Mouse (Mus musculus) left cerebral cortex, postnatal 10 days (tissue): Measurements from ENCODE around the gene Dcaf5. TPM values are rescaled to one million over a fixed set of nuclear protein-coding genes. Genes with fewer than 3 reads are reported as not detected.

Source experiments
- DNase-seq, 2 experiments: peaks; one replicate each; pipeline ENCODE4 v3.0.0; 2021 to 2022; ENCODE audit warnings: low spot score in 2 of 2, mixed read lengths in 1 of 2; ENCODE audit errors: extremely low spot score in 1 of 2
- intact Hi-C: fragments of 180-260 bp; cut with DNase I; formaldehyde crosslinking; loops from one replicate; pipeline ENCODE4 v1.15.1; 2025
- microRNA-seq: library from miRNA; unstranded; fragments of <30 nt; microRNA quantifications from one replicate; pipeline ENCODE4 v1.2.0, GENCODE M21; 2022
- total RNA-seq, 2 experiments: library from RNA; stranded (reverse); gene quantifications; 2 replicates each; pipeline ENCODE4 v1.2.3; 2021

Gene Dcaf5
- total RNA-seq, 2 experiments from 2014 or later, result 71.3 to 72.2 TPM

GRCm38 (mm10) chr12:80311959-80312669 lies 124.3 kb downstream of the Dcaf5 start:
- intact Hi-C loops, result no loop called here
- no peak for DNase-seq

DNA sequence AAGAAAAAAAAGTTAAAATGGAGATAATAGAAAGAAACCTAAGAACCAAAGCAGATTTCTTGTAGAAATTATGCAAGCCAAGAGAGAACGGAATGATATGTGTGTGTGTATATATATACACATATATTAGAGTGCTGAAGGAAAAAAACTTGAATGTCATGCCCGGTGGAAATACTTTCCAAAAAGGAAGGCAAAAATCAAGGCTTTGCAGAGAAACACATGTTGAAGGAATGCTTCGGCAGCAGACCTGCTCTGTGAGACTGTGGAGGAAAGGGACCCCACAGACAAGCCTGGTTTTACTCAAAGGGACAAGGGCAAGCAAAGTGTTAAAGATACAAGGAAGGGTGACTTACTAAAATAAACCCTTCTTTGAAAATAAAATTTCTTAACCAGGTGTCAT lies 128.8 kb downstream of the Dcaf5 start:
- intact Hi-C loops, result no loop called here
- DNase-seq, result no peak

DNA sequence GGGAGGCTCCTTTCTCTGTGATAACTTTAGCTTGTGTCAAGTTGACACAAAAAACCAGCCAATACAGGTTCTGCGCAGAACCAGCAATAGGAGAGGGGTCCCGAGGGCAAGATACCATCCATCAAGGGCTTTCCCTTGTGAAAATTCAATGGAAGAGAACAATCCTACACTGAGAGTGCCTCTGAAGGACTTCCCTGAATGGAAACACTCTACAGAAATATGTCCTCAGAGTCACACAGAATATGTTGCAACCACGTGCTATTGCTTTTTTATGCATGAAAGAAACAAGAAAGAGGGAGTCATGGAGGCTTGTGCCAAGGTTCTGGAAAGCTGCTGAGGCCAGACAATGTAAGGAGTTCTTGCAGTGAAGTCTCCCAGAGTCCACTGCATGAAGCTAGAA lies 131.9 kb downstream of the Dcaf5 start:
- DNase-seq, result no peak

GRCm38 (mm10) chr12:80300833-80301456 lies 135.5 kb downstream of the Dcaf5 start:
- DNase-seq, result no peak
- intact Hi-C loops, result no loop called here

More for the DNA sequence above, 131.9 kb downstream of the Dcaf5 start:
- intact Hi-C loops, result no loop called here

GRCm38 (mm10) chr12:80298714-80299113 lies 137.7 kb downstream of the Dcaf5 start:
- intact Hi-C loops, result no loop called here
- DNase-seq, result no peak

- intact Hi-C loops, result no loop called here
- DNase-seq, result no peak
Observed at GRCm38 (mm10) chr12:80291895-80292435, 144.4 kb downstream of the Dcaf5 start.

GRCm38 (mm10) chr12:80290964-80291363 lies 145.4 kb downstream of the Dcaf5 start:
- peak; percentile 31 for DNase-seq
- intact Hi-C loops, result no loop called here

- intact Hi-C loops, result no loop called here
- no peak for DNase-seq
Observed at GRCm38 (mm10) chr12:80290483-80290882, 145.9 kb downstream of the Dcaf5 start.

DNA sequence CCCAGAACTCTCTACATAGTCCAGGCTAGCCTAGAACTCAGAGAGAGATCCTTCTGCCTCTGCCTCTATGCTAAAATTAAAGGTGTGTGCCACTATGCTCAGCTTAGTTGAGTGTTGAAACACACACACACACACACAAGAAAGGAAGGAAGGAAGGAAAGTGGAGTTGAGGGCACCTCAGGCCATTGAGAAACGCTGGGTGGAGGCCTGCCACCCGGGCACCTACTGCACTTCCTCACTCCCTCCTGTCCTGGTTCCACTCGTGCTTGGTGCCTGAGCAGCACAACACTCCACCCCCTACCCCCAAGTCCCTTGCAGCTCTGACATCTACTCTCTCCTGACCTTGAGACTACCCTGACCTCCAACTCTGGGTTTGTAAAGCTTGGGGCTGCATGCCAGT lies 146.7 kb downstream of the Dcaf5 start:
- no peak for DNase-seq
- intact Hi-C loops, result no loop called here

- DNase-seq, result no peak
- intact Hi-C loops, result no loop called here
Observed at GRCm38 (mm10) chr12:80285890-80286289, 150.5 kb downstream of the Dcaf5 start.

Small RNA genes within 50 kb of the gene (microRNA-seq; reads per million reads assigned to microRNA genes)
- 208 reads per million, percentile 63 among the genes with 10 or more reads in this experiment for gene Mir1843a

Other genes starting within 250 kb of the Dcaf5 start
- gene Actn1, start 176.2 kb downstream of the Dcaf5 start, total RNA-seq, result 100 to 1,000 TPM in 1 of 2 experiments, 10 to 100 TPM in 1; 88.2 to 103 TPM
- gene Exd2, start 26.5 kb upstream of the Dcaf5 start, total RNA-seq, result 10 to 100 TPM; 91.3 to 97.4 TPM
- gene Galnt16, start 81.7 kb upstream of the Dcaf5 start, total RNA-seq, result 10 to 100 TPM; 54.7 to 61.1 TPM
- gene Slc39a9, start 207.3 kb upstream of the Dcaf5 start, total RNA-seq, result 10 to 100 TPM; 42.0 to 42.2 TPM
- 10 to 100 TPM; 63.8 to 67.9 TPM for gene Erh, start 207.7 kb upstream of the Dcaf5 start, total RNA-seq